Mouse (Mus musculus) stomach, postnatal 0 days (tissue): ENCODE measurements around the gene Acad10.
"Not testable (repeated sequence)": the region's sequence is repeated elsewhere in the genome, so short reads cannot be mapped to it uniquely, and the experiment has no call there.

ENCODE experiments used
- CTCF ChIP-seq: IDR thresholded peaks from 2 replicates; pipeline ENCODE4 v1.5.1; 2016; ENCODE audit warnings: antibody characterized with exemption, low read depth, mild to moderate bottlenecking, moderate library complexity
- EP300 ChIP-seq: optimal IDR thresholded peaks from 2 replicates; pipeline ENCODE3; 2016; ENCODE audit warnings: antibody characterized with exemption

DNA sequence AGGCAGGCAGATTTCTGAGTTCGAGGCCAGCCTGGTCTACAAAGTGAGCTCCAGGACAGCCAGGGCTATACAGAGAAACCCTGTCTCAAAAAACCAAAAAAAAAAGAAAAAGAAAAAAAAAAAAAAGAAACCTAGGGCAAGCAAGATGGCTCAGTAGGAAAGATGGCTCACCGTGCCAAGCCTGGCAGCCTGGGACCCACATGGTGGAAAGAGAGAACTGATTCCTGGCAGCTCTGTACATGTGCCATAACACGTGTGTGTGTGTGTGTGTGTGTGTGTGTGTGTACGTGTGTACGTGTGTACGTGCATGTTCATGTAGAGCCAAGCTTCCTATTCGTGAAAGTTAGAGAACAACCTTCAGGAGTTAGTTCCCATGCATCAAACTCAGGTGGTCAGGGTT, 31.1 kb upstream of the Acad10 start:
- TF ChIP-seq CTCF, EP300: not testable (repeated sequence)
